Mouse (Mus musculus) G1E (cell line): ENCODE results near the gene Unc45b.

Source experiments
- CTCF ChIP-seq: IDR thresholded peaks from 2 replicates; pipeline ENCODE4 v1.5.1; 2012; ENCODE audit warnings: low read depth, low read length, inconsistent platforms, mixed read lengths
- GATA1 ChIP-seq: IDR thresholded peaks from 2 replicates; pipeline ENCODE4 v1.6.1; 2012; ENCODE audit warnings: borderline replicate concordance, low read length, inconsistent platforms, mixed read lengths
- TAL1 ChIP-seq: conservative IDR thresholded peaks from 2 replicates; pipeline ENCODE4 v1.6.1; 2012; ENCODE audit warnings: low read depth, low read length, inconsistent platforms, mixed read lengths

GRCm38 (mm10) chr11:82962215-82962614 is 51.9 kb downstream of the Unc45b start:
- TF ChIP-seq CTCF (no peak), GATA1 (no peak), TAL1 (no peak)
